Mouse (Mus musculus): ENCODE measurements around the gene Heatr5b. TPM values are rescaled to one million over a fixed set of nuclear protein-coding genes. Genes with fewer than 3 reads are reported as not detected.

Heatr5b gene
- polyA plus RNA-seq (2015; fragmentation: Nextera tagmentation; extraction: Ambion mirVana), result 20.3 and 23.1 TPM in 2 replicates

DNA sequence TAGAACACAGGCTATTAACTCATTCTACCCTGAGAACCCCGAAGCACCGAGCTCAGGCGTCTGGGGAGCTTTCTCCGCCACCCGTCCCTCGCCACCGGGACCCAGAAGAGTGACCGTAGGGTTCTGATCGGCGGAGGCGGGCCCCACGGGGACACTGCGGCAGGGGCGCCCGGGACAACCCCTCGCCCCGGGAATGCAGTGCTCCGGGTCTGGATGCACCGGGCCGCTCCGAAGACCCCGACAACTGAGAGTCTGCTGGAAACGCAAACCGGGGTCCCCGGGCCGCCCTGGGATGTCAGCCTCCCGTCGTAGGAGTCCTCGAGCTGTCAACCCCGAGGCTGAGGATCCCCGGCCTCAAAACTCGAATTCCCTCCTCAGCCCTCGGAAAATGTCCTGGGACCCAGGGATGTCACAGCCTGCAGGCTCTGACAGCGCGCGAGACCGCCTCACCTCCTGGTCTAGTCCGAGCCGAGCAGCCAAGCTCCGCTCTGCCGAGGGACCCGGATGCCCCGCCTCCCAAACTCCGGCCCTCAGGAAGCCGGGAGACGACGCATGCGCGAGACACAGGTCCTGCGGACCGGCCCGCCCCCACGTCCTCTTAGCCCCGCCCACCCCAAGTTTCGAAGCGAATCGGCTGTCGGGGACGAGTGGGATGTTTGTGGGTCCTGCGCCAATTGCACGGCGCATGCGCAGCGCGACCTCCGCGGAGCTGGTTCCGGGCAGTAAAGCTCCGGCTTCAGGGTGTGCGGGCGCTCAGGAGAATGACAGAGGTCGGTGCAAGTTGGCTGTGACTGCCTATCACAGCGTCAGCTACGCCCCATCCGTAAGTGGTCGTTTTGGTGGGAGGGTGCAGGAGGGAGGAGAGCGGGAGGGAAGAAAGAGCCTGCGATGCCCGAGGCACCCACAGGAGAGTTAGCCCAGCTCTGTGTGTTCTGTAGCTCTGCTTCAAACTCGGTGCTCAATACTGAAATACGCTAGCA lies at the start of gene Heatr5b, which contains the start of gene Gpatch11:
Gene Heatr5b (minus strand): TSS at position 509 of the 980 bp plus-strand sequence.
Gene Gpatch11 (plus strand): TSS at position 712 of the 980 bp plus-strand sequence.
- H3K36me3 ChIP-seq, result peaks cover 25% of the 10 kb centered on the region
- under 1% methylated on average over 81 of the region's 81 CpGs for WGBS
- H3K9ac ChIP-seq (replicated peaks), result peak within 1 kb of the TSS; percentile 69
- H3K27ac ChIP-seq (replicated peaks), result peak within 1 kb of the TSS; percentile 84
- peak within 1 kb of the TSS; percentile 62 for H3K4me3 ChIP-seq
- ATAC-seq (replicated peaks), result peak; percentile 98
- H3K4me1 ChIP-seq, result peaks cover 19% of the 10 kb centered on the region
- no peaks in the 10 kb centered on the region for H3K9me3 ChIP-seq
- H3K27me3 ChIP-seq, result no peaks in the 10 kb centered on the region
- peak within 1 kb of the TSS; percentile 81 for H3K4me2 ChIP-seq (replicated peaks)

DNA sequence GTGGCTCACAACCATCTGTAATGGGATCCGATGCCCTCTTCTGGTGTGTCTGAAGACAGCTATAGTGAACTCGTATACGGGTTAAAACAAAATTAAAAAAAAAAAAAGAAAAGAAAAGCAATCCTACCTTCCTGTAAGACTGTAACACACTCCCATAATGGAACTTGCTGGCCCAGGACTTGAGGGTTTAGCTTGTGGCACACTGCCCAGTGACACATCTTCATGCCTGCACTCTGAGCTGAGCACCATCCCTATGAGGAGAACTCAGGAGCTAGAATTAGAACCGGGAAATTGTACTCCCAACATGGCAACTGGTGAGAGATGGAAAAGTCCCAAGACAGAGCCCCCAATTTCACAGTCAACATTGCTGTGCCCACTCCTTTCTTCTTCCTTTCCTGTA lies 48.1 kb upstream of the Heatr5b start:
- H3K36me3 ChIP-seq, result no peaks in the 10 kb centered on the region
- H3K27ac ChIP-seq (replicated peaks), result no peak overlapping the region

DNA sequence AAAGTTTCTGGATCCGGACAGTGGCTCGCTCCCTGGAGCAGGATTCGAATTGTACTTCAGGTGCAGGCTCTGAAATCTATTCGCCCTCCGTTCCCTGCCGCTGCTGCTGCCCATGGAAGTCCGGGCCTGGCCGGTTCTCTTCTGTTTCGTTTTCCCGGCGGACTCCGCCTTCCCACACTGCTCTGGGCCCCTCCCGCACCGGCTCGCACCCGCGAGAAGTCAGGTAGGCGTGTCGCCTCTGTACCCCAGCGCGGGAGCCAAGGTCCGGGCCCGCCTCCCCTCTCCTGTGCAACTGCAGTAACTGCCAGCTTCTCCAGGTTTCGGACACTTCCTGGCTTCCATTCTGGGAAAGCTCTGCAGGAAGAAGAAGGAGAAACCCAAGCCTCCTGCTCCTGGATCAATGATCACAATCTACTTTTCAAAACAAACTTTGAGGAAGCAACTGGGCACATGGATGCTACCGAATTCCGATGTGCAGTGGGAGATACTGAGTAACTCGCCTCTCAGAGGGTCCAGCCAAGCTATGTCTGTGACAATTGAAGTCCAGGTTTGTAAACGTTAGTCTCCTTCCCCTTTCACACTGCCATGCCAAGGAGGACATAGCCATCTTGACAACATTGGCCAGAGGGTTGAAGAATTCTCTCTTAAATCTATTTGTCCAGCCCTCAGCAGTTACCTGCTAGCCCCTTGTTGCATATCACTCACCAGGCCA lies 47.4 kb upstream of the Heatr5b start, which contains the start of gene Eif2ak2:
Gene Eif2ak2 (minus strand): TSS at position 173 of the 712 bp plus-strand sequence.
- 2% methylated on average over 28 of the region's 28 CpGs for WGBS
- Histone ChIP-seq H3K9me3 (no peaks in the 10 kb centered on the region), H3K27me3 (no peaks in the 10 kb centered on the region), H3K9ac (replicated peaks) (peak within 1 kb of the TSS; percentile 39), H3K27ac (replicated peaks) (no peak within 1 kb of the TSS), H3K4me3 (peak within 1 kb of the TSS; percentile 33), H3K36me3 (no peaks in the 10 kb centered on the region), H3K4me1 (peaks cover 7% of the 10 kb centered on the region), H3K4me2 (replicated peaks) (peak within 1 kb of the TSS; percentile 50)
- ATAC-seq (replicated peaks), result peak; percentile 90

More for the DNA sequence above, 48.1 kb upstream of the Heatr5b start:
- Histone ChIP-seq H3K27me3 (no peaks in the 10 kb centered on the region), H3K4me3 (no peak overlapping the region), H3K9ac (replicated peaks) (no peak overlapping the region), H3K9me3 (no peaks in the 10 kb centered on the region), H3K4me2 (replicated peaks) (no peak overlapping the region), H3K4me1 (peaks cover 7% of the 10 kb centered on the region)
- 91% methylated on average over 4 of the region's 4 CpGs for whole genome bisulfite sequencing
- ATAC-seq (replicated peaks), result no peak

DNA sequence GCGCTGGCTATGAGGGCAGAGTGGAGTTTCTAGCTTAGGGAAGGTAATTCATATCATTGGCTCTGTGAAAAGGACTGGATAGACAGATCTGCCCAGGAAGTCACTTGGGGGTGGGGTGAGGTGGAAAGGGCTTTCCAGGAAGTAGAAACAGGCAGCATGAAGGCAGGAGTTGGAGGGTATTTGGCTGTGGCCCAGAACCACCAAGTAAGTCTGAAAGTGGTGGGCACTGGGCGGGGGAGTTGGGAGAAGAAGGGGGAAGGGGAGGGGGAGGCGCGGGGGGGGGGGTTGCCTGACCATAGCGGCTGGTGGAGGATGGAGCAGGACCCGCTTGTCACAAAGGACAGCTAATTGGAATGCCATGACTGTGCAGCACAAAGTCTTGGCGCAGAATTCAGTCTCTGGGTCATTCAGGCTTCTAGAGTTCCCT lies 46.7 kb upstream of the Heatr5b start:
- no peaks in the 10 kb centered on the region for H3K9me3 ChIP-seq
- peak overlapping the region; percentile 50 for H3K4me2 ChIP-seq (replicated peaks)
- peaks cover 7% of the 10 kb centered on the region for H3K4me1 ChIP-seq
- peak overlapping the region; percentile 33 for H3K4me3 ChIP-seq
- peak overlapping the region; percentile 39 for H3K9ac ChIP-seq (replicated peaks)
- peak; percentile 70 for ATAC-seq (replicated peaks)
- no peaks in the 10 kb centered on the region for H3K36me3 ChIP-seq
- H3K27me3 ChIP-seq, result no peaks in the 10 kb centered on the region
- H3K27ac ChIP-seq (replicated peaks), result no peak overlapping the region
- 12% methylated on average over 5 of the region's 7 CpGs for WGBS

DNA sequence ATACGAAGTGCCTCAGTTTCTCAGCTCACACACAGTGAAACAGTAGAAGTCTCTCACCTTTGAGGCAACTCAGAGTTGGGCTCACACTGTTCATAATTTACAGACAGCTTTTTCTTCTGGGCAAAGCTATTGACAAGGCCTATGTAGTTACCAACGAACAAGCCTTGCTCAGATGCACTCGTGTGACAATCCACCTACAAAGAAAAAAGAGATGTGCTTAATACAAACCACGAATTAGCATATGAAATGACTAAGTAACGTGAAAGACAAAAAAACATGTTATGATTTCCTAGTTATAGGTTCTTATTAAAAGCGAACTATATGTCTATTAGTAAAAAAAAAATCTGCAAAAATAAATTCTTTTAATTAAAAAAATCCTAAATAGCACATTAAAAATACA lies 38.7 kb upstream of the Heatr5b start:
- no peak overlapping the region for H3K4me3 ChIP-seq
- no peaks in the 10 kb centered on the region for H3K36me3 ChIP-seq
- WGBS, result 86% methylated on average over 6 of the region's 6 CpGs
- H3K27me3 ChIP-seq, result no peaks in the 10 kb centered on the region
- H3K9me3 ChIP-seq, result no peaks in the 10 kb centered on the region
- no peak overlapping the region for H3K27ac ChIP-seq (replicated peaks)
- H3K9ac ChIP-seq (replicated peaks), result no peak overlapping the region
- no peak overlapping the region for H3K4me2 ChIP-seq (replicated peaks)
- ATAC-seq (replicated peaks), result no peak
- H3K4me1 ChIP-seq, result no peaks in the 10 kb centered on the region

DNA sequence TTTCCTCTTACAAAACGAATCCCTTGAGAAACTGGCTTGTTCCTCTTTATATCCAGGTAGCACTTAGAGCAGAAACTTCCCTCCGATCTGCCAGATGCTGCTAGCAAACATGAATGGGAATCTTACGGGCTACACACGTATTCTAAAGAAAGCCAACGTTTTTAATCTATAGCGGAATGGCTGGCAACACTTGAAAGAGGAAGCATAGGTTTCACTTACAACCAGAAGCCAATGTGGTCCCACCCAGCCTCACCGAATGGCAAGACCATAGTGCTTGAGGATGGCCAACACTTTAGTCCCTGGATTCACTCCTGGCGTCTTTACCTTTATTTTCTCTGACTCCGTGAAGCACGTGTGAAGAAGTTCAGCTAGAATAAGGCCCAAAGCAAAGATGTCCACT lies 21.1 kb upstream of the Heatr5b start:
- no peak overlapping the region for H3K9ac ChIP-seq (replicated peaks)
- no peak for ATAC-seq (replicated peaks)
- no peak overlapping the region for H3K4me2 ChIP-seq (replicated peaks)
- no peak overlapping the region for H3K27ac ChIP-seq (replicated peaks)
- no peaks in the 10 kb centered on the region for H3K4me1 ChIP-seq
- WGBS, result 85% methylated on average over 10 of the region's 10 CpGs
- H3K27me3 ChIP-seq, result no peaks in the 10 kb centered on the region
- H3K36me3 ChIP-seq, result no peaks in the 10 kb centered on the region
- H3K4me3 ChIP-seq, result no peak overlapping the region
- H3K9me3 ChIP-seq, result no peaks in the 10 kb centered on the region

DNA sequence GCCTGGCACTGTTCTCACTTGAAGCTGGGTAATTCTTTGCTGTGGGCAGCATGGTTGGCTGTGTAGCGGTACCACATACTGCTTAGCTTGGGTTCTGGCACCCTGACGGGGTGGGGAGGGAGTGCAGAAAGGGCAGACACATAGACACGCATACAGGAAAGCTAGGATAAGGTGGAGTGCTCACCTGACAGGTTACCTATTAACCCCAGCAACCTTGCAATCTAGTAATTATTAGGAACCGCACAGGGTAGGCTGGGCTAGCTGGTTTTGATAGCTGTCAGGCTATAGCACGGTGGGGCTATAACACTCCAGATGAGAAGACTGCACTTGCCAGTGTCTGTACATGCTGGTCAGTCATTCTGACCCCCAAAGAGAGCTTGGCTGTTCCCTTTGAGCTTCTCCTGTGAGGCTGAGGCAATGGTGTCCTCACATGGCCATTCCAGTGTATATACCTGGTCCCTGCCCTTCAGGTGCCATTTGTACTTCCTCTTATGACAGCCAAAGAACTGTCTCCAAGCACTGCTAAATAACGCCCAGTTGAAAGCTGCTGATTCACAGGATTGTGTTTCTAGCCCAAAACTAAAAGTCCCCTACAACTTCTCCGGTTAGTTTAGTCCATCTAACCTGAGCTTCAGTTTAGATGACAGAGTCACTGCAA lies 7.2 kb upstream of the Heatr5b start:
- Histone ChIP-seq H3K27me3 (no peaks in the 10 kb centered on the region), H3K36me3 (peaks cover 79% of the 10 kb centered on the region), H3K4me3 (no peak overlapping the region), H3K4me2 (replicated peaks) (no peak overlapping the region), H3K4me1 (no peaks in the 10 kb centered on the region), H3K27ac (replicated peaks) (no peak overlapping the region), H3K9me3 (no peaks in the 10 kb centered on the region), H3K9ac (replicated peaks) (no peak overlapping the region)
- ATAC-seq (replicated peaks), result no peak
- 93% methylated on average over 7 of the region's 7 CpGs for WGBS

DNA sequence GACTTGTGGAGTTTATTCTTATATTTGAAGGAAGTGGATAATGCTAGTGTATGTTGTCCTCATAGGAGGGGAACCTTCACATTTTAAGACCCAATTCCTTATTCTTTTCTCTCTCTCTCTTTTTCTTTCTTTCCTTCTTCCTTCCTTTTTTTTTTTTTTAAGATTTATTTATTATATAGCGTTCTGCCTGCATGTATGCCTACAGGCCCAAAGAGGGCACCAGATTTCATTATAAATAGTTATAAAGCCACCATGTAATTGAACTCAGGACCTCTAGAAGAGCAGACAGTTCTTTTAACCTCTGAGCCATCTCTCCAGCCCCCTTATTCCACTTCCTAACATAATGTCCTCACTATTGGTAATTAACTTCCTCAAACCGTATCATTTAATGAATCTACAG lies 892 bp upstream of the Heatr5b start:
- Histone ChIP-seq H3K4me3 (peak overlapping the region; percentile 62), H3K27me3 (no peaks in the 10 kb centered on the region), H3K9ac (replicated peaks) (peak overlapping the region; percentile 64), H3K36me3 (peaks cover 22% of the 10 kb centered on the region), H3K4me1 (peaks cover 19% of the 10 kb centered on the region), H3K27ac (replicated peaks) (peak overlapping the region; percentile 84), H3K9me3 (no peaks in the 10 kb centered on the region), H3K4me2 (replicated peaks) (peak overlapping the region; percentile 81)
- no peak for ATAC-seq (replicated peaks)
- WGBS, result 15% methylated on average over 2 of the region's 2 CpGs

DNA sequence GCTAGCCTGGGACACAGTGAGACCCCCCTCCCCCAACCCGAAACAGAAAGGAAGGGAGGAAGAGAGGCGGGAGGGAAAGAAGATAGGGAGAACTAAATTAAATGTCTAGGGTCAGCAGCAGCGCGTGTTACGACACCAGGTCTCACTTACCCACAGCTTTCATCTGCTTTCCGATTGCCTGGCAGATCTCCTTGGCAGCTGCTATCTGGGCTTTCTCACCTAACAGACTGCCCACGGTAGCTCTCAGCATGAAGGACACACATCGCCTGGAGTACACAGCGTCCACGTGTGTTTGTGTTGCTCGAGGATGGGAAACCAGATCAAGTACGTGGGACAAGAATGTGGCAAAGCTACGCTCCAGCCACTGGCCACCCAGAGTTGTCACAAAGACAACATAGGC lies 10.8 kb downstream of the Heatr5b start:
- 94% methylated on average over 13 of the region's 13 CpGs for WGBS
- Histone ChIP-seq H3K4me2 (replicated peaks) (no peak overlapping the region), H3K27me3 (no peaks in the 10 kb centered on the region), H3K4me1 (no peaks in the 10 kb centered on the region), H3K4me3 (no peak overlapping the region), H3K9me3 (no peaks in the 10 kb centered on the region), H3K27ac (replicated peaks) (no peak overlapping the region), H3K9ac (replicated peaks) (no peak overlapping the region), H3K36me3 (peaks cover 78% of the 10 kb centered on the region)
- ATAC-seq (replicated peaks), result no peak

DNA sequence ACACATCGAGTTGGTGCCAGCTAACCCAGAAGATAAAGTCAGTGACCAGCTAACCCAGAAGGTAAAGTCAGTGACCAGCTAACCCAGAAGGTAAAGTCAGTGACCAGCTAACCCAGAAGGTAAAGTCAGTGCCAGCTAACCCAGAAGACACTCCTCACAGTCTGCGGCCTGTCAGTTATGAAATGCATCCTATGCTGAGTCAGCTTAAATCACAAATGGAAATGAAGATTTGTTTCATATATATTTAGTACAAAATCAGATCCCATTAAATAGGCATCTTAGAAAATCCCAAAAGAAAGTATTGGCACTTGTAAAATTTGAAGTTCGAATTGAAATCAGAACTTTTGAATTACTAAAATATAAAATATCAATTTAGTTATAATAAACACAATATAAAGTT lies 25.6 kb downstream of the Heatr5b start:
- H3K27me3 ChIP-seq, result no peaks in the 10 kb centered on the region
- H3K27ac ChIP-seq (replicated peaks), result no peak overlapping the region
- H3K4me2 ChIP-seq (replicated peaks), result no peak overlapping the region
- no peak overlapping the region for H3K9ac ChIP-seq (replicated peaks)
- no peaks in the 10 kb centered on the region for H3K4me1 ChIP-seq
- H3K4me3 ChIP-seq, result no peak overlapping the region
- ATAC-seq (replicated peaks), result no peak
- WGBS, result 94% methylated on average over 3 of the region's 3 CpGs
- no peaks in the 10 kb centered on the region for H3K9me3 ChIP-seq
- H3K36me3 ChIP-seq, result peaks cover 52% of the 10 kb centered on the region

DNA sequence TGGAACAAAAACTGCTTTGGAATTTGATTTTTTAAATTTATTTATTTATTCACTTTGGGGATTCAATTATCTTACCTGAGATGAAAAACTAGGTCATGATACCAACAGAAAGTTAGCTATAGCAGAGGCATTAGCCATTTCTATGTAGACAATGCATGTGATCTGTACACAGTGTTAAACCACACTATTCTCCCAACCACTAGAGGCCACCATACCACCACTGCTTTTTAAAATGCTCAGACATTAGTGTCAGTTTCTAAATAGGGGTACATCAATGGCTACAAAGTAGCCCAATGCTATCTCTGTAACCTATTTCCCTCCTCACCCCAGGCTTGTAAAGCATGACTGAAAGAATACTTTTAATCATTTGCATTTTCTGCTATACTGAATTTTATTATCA lies 26.1 kb downstream of the Heatr5b start:
- ATAC-seq (replicated peaks), result 0 out of 2 replicates have a peak, but pooled peaks have one; percentile 51
- Histone ChIP-seq H3K27me3 (no peaks in the 10 kb centered on the region), H3K4me2 (replicated peaks) (no peak overlapping the region), H3K9me3 (no peaks in the 10 kb centered on the region), H3K9ac (replicated peaks) (no peak overlapping the region), H3K27ac (replicated peaks) (no peak overlapping the region), H3K4me3 (no peak overlapping the region), H3K36me3 (peaks cover 46% of the 10 kb centered on the region), H3K4me1 (no peaks in the 10 kb centered on the region)
